Mouse (Mus musculus) forebrain, embryonic 16.5 days (tissue): ENCODE results near the gene Arhgap10. TPM values are rescaled to one million over a fixed set of nuclear protein-coding genes. Genes with fewer than 3 reads are reported as not detected.

Experiments used
- ATAC-seq: fragments of 200-750 bp; cut with Nextera tagmentation; 2 replicates; pipeline ENCODE4 v1.8.0; 2017; ENCODE audit warnings: mild to moderate bottlenecking, moderate library complexity
- H3K27ac ChIP-seq: fragments of 300-500 bp; sonication (generic); 2 replicates; pipeline ENCODE4 v1.5.1; 2014; ENCODE audit warnings: low read length, control low read depth
- H3K27me3 ChIP-seq: fragments of 300-500 bp; sonication (generic); replicated peaks from 2 replicates; pipeline ENCODE4 v1.6.1; 2014; ENCODE audit warnings: low read length; ENCODE audit not compliant: control insufficient read depth, insufficient read depth
- H3K36me3 ChIP-seq: fragments of 300-500 bp; sonication (generic); 2 replicates; pipeline ENCODE4 v1.6.1; 2014; ENCODE audit not compliant: control insufficient read depth, insufficient read depth
- H3K4me1 ChIP-seq: fragments of 300-500 bp; sonication (generic); replicated peaks from 2 replicates; pipeline ENCODE4 v1.6.1; 2014; ENCODE audit warnings: low read length; ENCODE audit not compliant: control insufficient read depth, insufficient read depth
- H3K4me2 ChIP-seq: fragments of 300-500 bp; sonication (generic); 2 replicates; pipeline ENCODE4 v1.6.1; 2014; ENCODE audit warnings: mild to moderate bottlenecking, low read length, control low read depth
- H3K4me3 ChIP-seq: fragments of 300-500 bp; sonication (generic); replicated peaks from 2 replicates; pipeline ENCODE4 v1.5.1; 2014; ENCODE audit warnings: mild to moderate bottlenecking, low read length, control low read depth
- H3K9ac ChIP-seq: fragments of 300-500 bp; sonication (generic); replicated peaks from 2 replicates; pipeline ENCODE4 v1.6.1; 2014; ENCODE audit warnings: low read depth, low read length, control low read depth
- H3K9me3 ChIP-seq: fragments of 300-500 bp; sonication (generic); 2 replicates; pipeline ENCODE4 v1.6.1; 2016; ENCODE audit warnings: low read length; ENCODE audit not compliant: control insufficient read depth
- WGBS: fragments of 180-500 bp; shearing (Covaris S2); extraction: QIAGEN DNeasy Blood & Tissue Kit; methylation state at CpG from one replicate; pipeline ENCODE4 v1.1.7; 2014; 5-methylcytosine and 5-hydroxymethylcytosine counted together
- polyA plus RNA-seq: library from polyadenylated mRNA; unstranded; fragments of >200 nt; fragmentation: Nextera tagmentation; extraction: Ambion mirVana; gene quantifications from 2 replicates; pipeline ENCODE4 v1.2.1, GENCODE M21; 2015

The Arhgap10 gene
- polyA plus RNA-seq, 1 experiment from 2014 or later = 3.7 TPM

DNA sequence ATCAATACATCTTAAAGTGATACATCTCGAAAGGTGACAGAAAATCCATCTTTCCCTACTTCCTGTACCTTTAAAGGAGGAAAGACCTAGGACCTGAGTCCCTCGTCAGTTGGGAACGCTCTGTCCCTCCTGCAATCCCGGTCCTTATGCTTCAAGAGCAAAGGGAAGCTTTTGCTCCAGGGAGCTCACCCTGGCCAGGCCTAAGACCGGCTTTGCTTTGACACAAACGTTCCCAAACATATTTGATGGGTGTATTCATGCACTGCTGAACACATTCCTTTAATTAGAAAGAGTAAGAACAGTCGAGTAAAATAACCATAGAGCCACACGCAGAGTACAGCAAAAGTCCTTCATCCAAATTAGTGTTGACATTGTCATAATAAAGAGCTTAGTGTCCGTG, 199.2 kb downstream of the Arhgap10 start:
- ATAC-seq = no peak
- Histone ChIP-seq H3K27me3 (no peaks in the 10 kb centered on the region), H3K36me3 (no peaks in the 10 kb centered on the region), H3K9me3 (no peaks in the 10 kb centered on the region), H3K4me3 (no peak overlapping the region), H3K4me1 (no peaks in the 10 kb centered on the region), H3K4me2 (no peak overlapping the region), H3K27ac (no peak overlapping the region), H3K9ac (no peak overlapping the region)
- WGBS = 43% methylated on average over 9 of the region's 9 CpGs

DNA sequence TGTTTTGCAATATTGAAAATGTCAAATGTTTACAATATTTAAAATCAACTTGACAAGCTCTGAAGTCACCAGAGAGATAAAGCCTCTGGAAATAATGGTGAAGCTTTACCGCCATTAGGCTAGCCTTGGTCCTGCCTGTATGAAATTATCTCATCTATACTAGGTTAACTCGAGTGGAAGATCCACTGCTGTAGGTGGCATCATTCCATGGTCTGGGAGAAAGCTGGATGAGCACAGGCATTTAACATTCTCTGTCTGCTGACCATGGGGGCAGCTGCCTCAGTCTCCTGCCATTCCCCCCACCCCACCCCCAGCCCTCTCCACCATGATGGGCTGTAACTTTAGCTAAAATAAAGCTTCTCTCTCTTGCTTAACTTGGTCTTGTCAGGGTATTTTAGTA, 200.0 kb downstream of the Arhgap10 start:
- no peaks in the 10 kb centered on the region for H3K9me3 ChIP-seq
- H3K4me1 ChIP-seq = peaks cover 3% of the 10 kb centered on the region; the same call in 1 of the 2 replicates
- no peak overlapping the region for H3K27ac ChIP-seq
- no peaks in the 10 kb centered on the region for H3K27me3 ChIP-seq
- H3K9ac ChIP-seq = no peak overlapping the region
- no peak overlapping the region for H3K4me2 ChIP-seq
- WGBS = 93% methylated on average over 2 of the region's 2 CpGs
- ATAC-seq = no peak
- H3K4me3 ChIP-seq = no peak overlapping the region
- H3K36me3 ChIP-seq = no peaks in the 10 kb centered on the region

DNA sequence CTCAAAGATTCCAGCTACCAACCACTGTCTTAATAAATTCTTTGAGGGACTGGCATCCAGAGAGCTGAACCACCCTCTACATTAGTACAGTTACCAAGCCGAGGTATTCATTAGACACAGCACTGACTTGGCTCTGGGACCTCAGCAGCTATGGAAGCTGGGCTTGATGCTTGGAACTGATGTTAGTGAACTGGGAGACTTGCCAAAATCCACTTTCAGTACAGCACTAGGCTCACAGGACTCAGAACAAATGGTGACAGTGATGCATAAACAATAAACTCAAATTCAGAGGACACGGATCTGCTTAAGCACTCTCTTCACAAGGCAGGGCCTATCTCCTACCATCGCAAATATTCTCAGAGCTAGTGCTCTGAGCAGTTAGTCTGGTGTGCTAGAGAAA, 204.8 kb downstream of the Arhgap10 start:
- no peak overlapping the region for H3K27ac ChIP-seq
- H3K36me3 ChIP-seq = no peaks in the 10 kb centered on the region
- no peak overlapping the region for H3K4me2 ChIP-seq
- H3K9me3 ChIP-seq = no peaks in the 10 kb centered on the region
- no peak overlapping the region for H3K4me3 ChIP-seq
- WGBS = 37% methylated on average over 3 of the region's 3 CpGs
- ATAC-seq = peak; percentile 71
- no peak overlapping the region for H3K9ac ChIP-seq
- peaks cover 3% of the 10 kb centered on the region; the same call in 1 of the 2 replicates for H3K4me1 ChIP-seq
- no peaks in the 10 kb centered on the region for H3K27me3 ChIP-seq

DNA sequence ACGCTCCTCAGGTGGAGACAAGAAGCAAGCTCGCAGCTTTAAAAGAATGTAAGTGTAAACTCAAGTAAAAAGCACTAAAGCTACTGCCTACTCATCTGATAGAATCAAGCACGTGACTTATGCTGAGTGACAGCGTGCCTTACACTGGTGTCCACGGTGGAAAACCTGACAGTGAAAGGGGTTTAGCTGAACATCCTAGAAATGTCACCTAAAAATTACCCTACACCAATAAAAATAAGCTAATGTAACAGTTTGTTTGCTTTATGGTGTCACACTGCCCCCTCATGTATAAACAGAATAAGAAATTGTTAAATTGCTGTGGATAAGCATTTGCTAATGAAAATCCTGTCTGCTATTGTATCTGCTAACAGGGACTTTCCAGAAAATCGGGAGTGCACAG, 206.0 kb downstream of the Arhgap10 start:
- Histone ChIP-seq H3K27ac (no peak overlapping the region), H3K4me1 (peaks cover 3% of the 10 kb centered on the region; the same call in 1 of the 2 replicates), H3K4me3 (no peak overlapping the region), H3K9me3 (no peaks in the 10 kb centered on the region), H3K27me3 (no peaks in the 10 kb centered on the region), H3K4me2 (no peak overlapping the region), H3K36me3 (no peaks in the 10 kb centered on the region), H3K9ac (no peak overlapping the region)
- peak; percentile 49 for ATAC-seq
- WGBS = 75% methylated on average over 6 of the region's 6 CpGs

DNA sequence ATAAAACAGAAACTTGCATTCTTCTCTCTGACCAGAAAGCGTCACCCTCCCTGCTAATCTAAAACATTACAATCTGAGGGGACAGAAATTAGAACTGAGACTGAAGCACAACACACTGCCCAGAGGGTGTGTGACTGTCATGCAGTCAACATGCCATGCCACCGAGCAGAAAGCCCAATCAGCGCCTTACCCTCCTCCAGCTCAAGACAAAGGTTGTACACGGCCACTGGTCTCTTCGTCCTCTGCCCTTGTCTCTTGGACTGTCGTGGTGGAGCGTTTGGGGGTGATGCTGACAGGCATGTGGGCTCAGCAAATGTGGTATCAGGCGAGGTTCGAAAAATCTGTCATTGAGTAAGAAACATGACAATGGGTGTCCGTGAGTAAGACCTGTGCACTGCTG, 207.2 kb downstream of the Arhgap10 start:
- no peaks in the 10 kb centered on the region for H3K36me3 ChIP-seq
- H3K9me3 ChIP-seq = no peaks in the 10 kb centered on the region
- peaks cover 3% of the 10 kb centered on the region; the same call in 1 of the 2 replicates for H3K4me1 ChIP-seq
- 81% methylated on average over 10 of the region's 10 CpGs for WGBS
- H3K9ac ChIP-seq = no peak overlapping the region
- H3K4me2 ChIP-seq = no peak overlapping the region
- H3K4me3 ChIP-seq = no peak overlapping the region
- no peak for ATAC-seq
- no peak overlapping the region for H3K27ac ChIP-seq
- H3K27me3 ChIP-seq = no peaks in the 10 kb centered on the region

DNA sequence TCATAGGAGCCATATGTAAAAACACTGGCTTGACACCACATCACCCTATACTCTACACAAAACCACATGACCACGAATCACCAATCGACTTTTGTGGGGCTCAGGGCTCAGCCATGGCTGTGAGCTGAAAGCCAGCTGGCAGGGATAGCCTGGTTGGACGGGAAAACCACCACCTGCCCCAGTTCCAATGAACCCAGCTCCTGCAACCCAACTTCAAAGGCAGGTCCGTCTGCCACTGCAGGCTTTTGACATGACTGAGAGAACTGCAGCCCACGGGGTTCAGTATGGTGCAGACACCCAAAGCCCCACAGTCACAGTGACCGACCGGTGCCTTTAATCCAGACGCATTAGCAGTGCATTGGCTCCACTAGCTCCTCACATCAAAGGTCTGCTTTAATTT, 207.7 kb downstream of the Arhgap10 start:
- H3K4me1 ChIP-seq = peaks cover 3% of the 10 kb centered on the region; the same call in 1 of the 2 replicates
- no peaks in the 10 kb centered on the region for H3K9me3 ChIP-seq
- no peaks in the 10 kb centered on the region for H3K36me3 ChIP-seq
- 80% methylated on average over 8 of the region's 8 CpGs for WGBS
- H3K9ac ChIP-seq = no peak overlapping the region
- ATAC-seq = peak; percentile 15; the same call in 1 of the 2 replicates
- H3K27ac ChIP-seq = no peak overlapping the region
- H3K4me2 ChIP-seq = no peak overlapping the region
- no peaks in the 10 kb centered on the region for H3K27me3 ChIP-seq
- H3K4me3 ChIP-seq = no peak overlapping the region

DNA sequence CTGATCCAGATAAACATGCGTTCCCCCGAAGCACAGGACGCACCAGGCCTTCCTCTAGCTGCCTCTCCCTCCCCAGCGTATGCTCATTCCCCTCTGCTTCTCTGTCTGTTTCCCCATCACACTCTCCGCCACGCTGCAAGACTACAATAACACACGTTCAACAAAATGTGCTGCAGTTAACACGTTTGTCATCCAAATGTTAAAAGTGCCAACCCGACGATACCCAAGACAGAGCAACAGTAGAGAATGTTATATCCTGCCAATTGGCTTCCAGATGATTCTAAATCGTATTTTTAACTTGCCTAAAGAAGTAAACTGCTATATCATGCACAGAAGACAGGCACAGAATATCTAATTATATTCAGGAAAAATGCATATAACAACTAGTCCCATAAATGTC, 223.2 kb downstream of the Arhgap10 start:
- peak; percentile 70 for ATAC-seq
- no peaks in the 10 kb centered on the region for H3K36me3 ChIP-seq
- 62% methylated on average over 11 of the region's 11 CpGs for WGBS
- no peak overlapping the region for H3K9ac ChIP-seq
- H3K27me3 ChIP-seq = no peaks in the 10 kb centered on the region
- no peak overlapping the region for H3K27ac ChIP-seq
- no peak overlapping the region for H3K4me3 ChIP-seq
- H3K4me2 ChIP-seq = no peak overlapping the region
- H3K4me1 ChIP-seq = peaks cover 13% of the 10 kb centered on the region
- no peaks in the 10 kb centered on the region for H3K9me3 ChIP-seq

DNA sequence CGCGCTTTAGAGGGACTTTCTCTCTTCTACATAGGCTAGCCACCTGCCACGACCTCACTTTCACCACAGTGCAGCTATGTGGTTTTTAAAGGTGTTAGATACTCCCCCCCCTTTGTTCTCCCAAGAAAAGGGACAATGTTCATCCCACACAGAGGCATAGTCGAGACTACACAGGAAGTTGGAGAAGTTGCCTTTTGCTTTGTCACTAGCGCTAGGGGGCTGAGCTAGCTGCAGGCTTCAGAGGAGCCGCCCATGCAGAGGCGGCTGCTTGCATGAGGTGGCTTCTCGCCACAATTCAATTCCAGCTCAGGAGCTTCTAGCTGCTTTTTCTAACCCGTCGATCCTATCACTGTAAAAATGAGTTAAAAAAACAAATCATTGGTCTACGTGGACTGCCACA, 225.1 kb downstream of the Arhgap10 start:
- H3K9ac ChIP-seq = no peak overlapping the region
- H3K27me3 ChIP-seq = no peaks in the 10 kb centered on the region
- H3K9me3 ChIP-seq = no peaks in the 10 kb centered on the region
- H3K36me3 ChIP-seq = no peaks in the 10 kb centered on the region
- 37% methylated on average over 11 of the region's 11 CpGs for WGBS
- no peak overlapping the region for H3K4me2 ChIP-seq
- no peak overlapping the region for H3K4me3 ChIP-seq
- peak; percentile 26; the same call in 1 of the 2 replicates for ATAC-seq
- peaks cover 13% of the 10 kb centered on the region for H3K4me1 ChIP-seq
- H3K27ac ChIP-seq = no peak overlapping the region

DNA sequence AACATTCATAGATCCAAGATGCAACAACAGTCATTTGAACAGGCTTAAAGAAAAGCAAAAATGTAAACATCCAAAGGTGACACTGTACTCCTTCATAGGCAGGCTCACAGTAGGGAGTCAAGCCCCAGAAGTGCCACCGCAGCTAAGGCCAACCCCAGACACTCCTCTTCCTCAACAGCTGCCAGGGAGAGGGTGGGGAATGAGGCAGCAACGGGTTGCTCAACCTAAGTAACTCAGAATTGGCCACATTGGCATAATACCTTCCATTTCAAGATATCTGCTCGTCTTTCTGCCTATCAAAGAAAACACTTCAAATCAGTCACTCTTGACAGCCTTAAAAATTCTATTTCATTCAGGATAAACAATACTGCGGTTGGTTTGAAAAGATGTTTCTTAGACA, 225.6 kb downstream of the Arhgap10 start:
- H3K9ac ChIP-seq = no peak overlapping the region

DNA sequence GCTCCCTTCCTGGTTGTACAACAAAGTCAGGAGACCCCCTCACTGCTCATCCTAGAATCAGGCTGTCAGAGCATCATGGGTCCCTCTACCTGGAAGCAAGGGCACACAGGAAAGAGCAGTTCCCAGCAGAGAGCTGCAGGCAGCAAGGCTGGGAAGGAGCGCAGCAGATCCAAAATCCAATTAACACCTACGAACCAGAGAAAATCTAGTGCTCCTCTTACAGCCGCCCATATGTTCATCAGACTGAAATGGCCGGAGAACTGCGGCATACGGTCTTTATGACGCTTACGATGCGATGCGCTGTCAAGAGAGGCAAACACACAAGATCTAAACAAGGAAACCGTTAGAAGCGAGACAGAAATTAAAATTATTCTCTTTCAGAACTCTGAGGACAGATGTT, 229.3 kb downstream of the Arhgap10 start:
- no peak overlapping the region for H3K4me3 ChIP-seq
- no peaks in the 10 kb centered on the region for H3K27me3 ChIP-seq
- 63% methylated on average over 12 of the region's 12 CpGs for WGBS
- H3K4me2 ChIP-seq = no peak overlapping the region
- H3K9me3 ChIP-seq = no peaks in the 10 kb centered on the region
- H3K36me3 ChIP-seq = no peaks in the 10 kb centered on the region
- H3K27ac ChIP-seq = no peak overlapping the region
- peak; percentile 54; the same call in 1 of the 2 replicates for ATAC-seq
- peaks cover 10% of the 10 kb centered on the region for H3K4me1 ChIP-seq
- no peak overlapping the region for H3K9ac ChIP-seq

More for the DNA sequence above, 225.6 kb downstream of the Arhgap10 start:
- Histone ChIP-seq H3K9me3 (no peaks in the 10 kb centered on the region), H3K36me3 (no peaks in the 10 kb centered on the region), H3K4me3 (no peak overlapping the region), H3K4me2 (no peak overlapping the region), H3K4me1 (peaks cover 13% of the 10 kb centered on the region), H3K27ac (no peak overlapping the region), H3K27me3 (no peaks in the 10 kb centered on the region)
- 0 out of 2 replicates have a peak, but pooled peaks have one; percentile 21 for ATAC-seq
- WGBS = 42% methylated on average over 4 of the region's 4 CpGs
